Mouse (Mus musculus) hematopoietic stem cell, adult 5-6 weeks (primary cell): ENCODE measurements at regions not wholly inside any gene's neighbourhood (a gene's known extent, or its start where the extent isn't known, plus 50 kb on each side); places are given as distances from the start of the nearest gene placed in this dataset.

Source experiments
- ATAC-seq, 2 experiments: fragments of 125-278 bp in 1 of 2; replicated peaks in 1 of 2; 2 replicates each; pipeline ENCODE4 v1.8.0; 2016 to 2017; ENCODE audit warnings: inconsistent platforms in 2 of 2, mild to moderate bottlenecking in 2 of 2, moderate number of reproducible peaks in 2 of 2, low read depth in 1 of 2, moderate TSS enrichment in 1 of 2; ENCODE audit not compliant: low FRiP score in 2 of 2, poor library complexity in 2 of 2, severe bottlenecking in 2 of 2, insufficient read depth in 1 of 2, low TSS enrichment in 1 of 2

GRCm38 (mm10) chr5:118946994-118947393, 386.5 kb downstream of the Med13l start:
- no peak for ATAC-seq

- ATAC-seq, result no peak
These were observed 387.8 kb downstream of the Med13l start for GRCm38 (mm10) chr5:118948119-118948786.

- ATAC-seq, result no peak
These were observed 390.6 kb downstream of the Med13l start for GRCm38 (mm10) chr5:118951067-118951466.

- no peak for ATAC-seq
These were observed 400.1 kb downstream of the Med13l start for GRCm38 (mm10) chr5:118960521-118961001.

- ATAC-seq, result no peak
These were observed 400.6 kb downstream of the Med13l start for GRCm38 (mm10) chr5:118961091-118961490.

GRCm38 (mm10) chr5:118962152-118962551, 401.7 kb downstream of the Med13l start:
- no peak for ATAC-seq

GRCm38 (mm10) chr5:118963001-118963400, 402.5 kb downstream of the Med13l start:
- ATAC-seq, result no peak

- ATAC-seq, result no peak
These were observed 406.4 kb downstream of the Med13l start for GRCm38 (mm10) chr5:118966901-118967300.

- no peak for ATAC-seq
These were observed 407.2 kb downstream of the Med13l start for GRCm38 (mm10) chr5:118967718-118968117.

- no peak for ATAC-seq
These were observed 414.7 kb downstream of the Med13l start for GRCm38 (mm10) chr5:118975147-118975546.

GRCm38 (mm10) chr5:118978921-118979630, 418.6 kb downstream of the Med13l start:
- ATAC-seq, result no peak

GRCm38 (mm10) chr5:118981046-118981445, 420.6 kb downstream of the Med13l start:
- ATAC-seq, result no peak

GRCm38 (mm10) chr5:118984251-118984650, 423.8 kb downstream of the Med13l start:
- no peak for ATAC-seq

GRCm38 (mm10) chr5:118984797-118985408, 424.4 kb downstream of the Med13l start:
- no peak for ATAC-seq

- no peak for ATAC-seq
These were observed 427.0 kb downstream of the Med13l start for GRCm38 (mm10) chr5:118987376-118988000.

GRCm38 (mm10) chr5:118999124-118999523, 438.6 kb downstream of the Med13l start:
- ATAC-seq, result no peak

- no peak for ATAC-seq
These were observed 445.5 kb downstream of the Med13l start for GRCm38 (mm10) chr5:119005825-119006471.
